Mouse (Mus musculus) adrenal gland, postnatal 10 days (tissue): ENCODE measurements around the gene Ptpn9. TPM values are rescaled to one million over a fixed set of nuclear protein-coding genes. Genes with fewer than 3 reads are reported as not detected.
"Not testable (repeated sequence)": the region's sequence is repeated elsewhere in the genome, so short reads cannot be mapped to it uniquely, and the experiment has no call there.

Experiments
- DNase-seq: peaks from one replicate; pipeline ENCODE4 v3.0.0; 2021; ENCODE audit warnings: mixed read lengths
- long read RNA-seq, 2 experiments: library from polyadenylated mRNA; stranded (forward); transcript quantifications; one replicate each; pipeline ENCODE4 v2.0.0; 2021
- total RNA-seq, 2 experiments: library from RNA; stranded (reverse); gene quantifications; 2 replicates each; pipeline ENCODE4 v1.2.3; 2021

Ptpn9 gene
- total RNA-seq: 10 to 100 TPM; 39.3 to 41.1 TPM
- long read RNA-seq, experiment 1, full-length matches to known transcripts: 29 of 46 reads
- long read RNA-seq, experiment 1, partial matches to known transcripts: 15 of 46 reads
- long read RNA-seq, experiment 1, other reads (novel, unspliced or antisense): 2 of 46 reads
- long read RNA-seq, experiment 2, full-length matches to known transcripts: 26 of 31 reads
- long read RNA-seq, experiment 2, partial matches to known transcripts: 3 of 31 reads
- long read RNA-seq, experiment 2, other reads (novel, unspliced or antisense): 2 of 31 reads

DNA sequence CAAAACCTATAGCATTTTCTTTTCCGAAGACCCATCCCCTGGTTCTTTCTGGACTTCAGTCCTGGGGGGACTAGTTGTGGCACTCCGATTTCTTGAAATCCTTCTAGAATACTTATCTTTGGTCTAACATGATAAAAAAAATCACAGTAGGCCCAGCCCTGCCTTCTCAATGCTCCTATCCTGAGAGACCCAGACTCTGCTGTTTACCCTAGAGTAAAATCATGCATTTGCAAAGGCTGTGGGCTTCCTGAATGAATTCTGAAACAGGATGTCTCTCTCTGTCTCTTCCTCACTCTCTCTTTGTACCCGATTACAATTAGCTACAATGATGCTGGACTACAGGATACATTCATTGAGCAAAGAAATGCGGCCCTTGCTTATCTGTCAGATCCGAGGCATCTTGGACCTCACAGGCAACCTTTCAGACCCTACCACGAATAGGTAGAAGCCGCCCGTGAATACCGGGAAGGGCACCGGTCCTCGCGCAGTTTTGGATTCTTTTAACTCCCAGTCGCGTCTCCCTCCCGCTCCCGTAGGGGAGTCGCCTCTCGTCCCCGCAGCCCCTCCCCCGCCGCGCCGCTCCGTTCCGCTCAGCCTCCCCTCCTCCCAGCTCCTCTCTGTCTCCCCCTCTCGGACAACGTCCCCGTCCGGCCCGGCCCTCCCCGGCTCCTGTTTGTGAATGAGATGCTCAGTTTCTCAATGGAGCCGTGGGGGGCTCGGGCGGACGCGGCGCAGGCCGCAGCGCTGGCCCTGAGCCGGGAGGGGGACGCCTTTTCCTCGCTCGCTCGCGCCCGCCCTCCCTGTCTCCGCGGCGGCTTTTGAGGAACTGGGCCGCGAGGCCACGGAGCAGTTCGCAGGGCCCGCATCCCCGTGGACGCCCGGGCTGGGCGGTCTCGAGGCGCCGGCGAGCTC is at the start of gene Ptpn9:
TSS of gene Ptpn9 (plus strand) at position 638 of the 912 bp plus-strand sequence.
- DNase-seq: peak; percentile 96

- peak; percentile 58 for DNase-seq
Measured at GRCm38 (mm10) chr9:56947481-56947880, 47.2 kb upstream of the Ptpn9 start.

DNA sequence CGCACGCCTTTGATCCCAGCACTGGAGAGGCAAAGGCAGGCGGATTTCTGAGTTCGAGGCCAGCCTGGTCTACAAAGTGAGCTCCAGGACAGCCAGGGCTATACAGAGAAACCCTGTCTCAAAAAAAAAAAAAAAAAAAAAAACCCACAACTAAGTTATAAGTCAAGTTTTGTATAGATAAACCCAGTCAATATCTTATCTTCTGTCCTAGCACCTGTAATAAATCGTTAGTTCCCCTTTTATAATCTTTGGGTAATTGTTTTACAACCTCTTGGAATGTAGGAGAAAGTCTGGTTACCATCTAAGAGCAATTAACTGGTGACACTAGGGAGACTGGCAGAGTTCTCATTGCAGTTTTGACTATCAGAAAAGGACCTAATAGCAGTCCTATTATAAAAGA is 46.0 kb upstream of the Ptpn9 start:
- DNase-seq: not testable (repeated sequence)

- peak; percentile 12 for DNase-seq
Measured at GRCm38 (mm10) chr9:56949767-56950166, 45.0 kb upstream of the Ptpn9 start.

DNA sequence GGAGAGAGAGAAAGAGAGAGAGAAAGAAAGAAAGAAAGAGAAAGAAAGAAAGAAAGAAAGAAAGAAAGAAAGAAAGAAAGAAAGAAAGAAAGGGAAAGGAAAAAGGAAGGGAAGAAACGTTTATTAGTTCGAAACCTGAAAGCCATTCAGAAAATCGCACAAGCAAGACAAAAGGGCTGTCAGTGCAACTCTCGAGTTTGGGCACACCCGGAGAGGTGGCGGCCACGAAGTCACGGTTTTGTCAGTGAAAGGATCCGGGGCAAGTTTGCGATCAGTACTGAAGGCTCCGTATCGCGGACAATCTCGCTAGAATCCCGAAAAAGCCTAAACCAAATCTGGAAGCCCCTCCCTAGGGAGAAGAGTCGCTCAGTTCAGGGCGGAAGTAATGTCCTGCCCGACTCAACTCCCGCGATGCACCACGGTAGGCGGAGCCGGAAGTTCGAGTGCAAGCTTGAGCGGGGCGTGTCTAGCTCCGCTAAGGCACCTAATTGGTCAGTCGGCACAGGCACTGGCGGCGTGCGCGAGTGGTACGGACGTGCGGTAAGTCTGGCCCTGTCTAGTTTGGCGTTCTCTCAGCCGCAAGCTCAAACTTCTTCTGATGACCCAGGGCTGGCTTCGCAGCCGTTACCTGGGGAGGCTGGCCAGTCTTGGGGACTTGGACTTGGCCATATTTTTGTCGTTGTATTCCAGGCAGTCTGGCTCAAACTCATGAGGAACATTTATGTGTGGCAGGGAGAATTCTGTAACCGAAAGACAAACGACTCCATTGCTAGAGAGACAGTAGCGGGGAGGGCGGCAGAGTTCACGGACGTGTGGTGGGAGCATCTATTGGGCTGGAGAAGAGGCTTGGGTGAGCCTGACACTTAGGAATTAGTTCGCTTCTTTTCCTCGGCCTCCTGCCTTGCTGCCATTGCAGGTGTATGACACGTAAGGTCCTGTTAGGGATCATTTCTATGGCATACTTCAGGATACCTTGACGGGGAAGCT is 44.0 kb upstream of the Ptpn9 start, which contains the start of gene Snupn:
TSS of gene Snupn (plus strand) at position 465 of the 987 bp plus-strand sequence.
- peak; percentile 98 for DNase-seq

GRCm38 (mm10) chr9:56953562-56953961 is 41.2 kb upstream of the Ptpn9 start:
- no peak for DNase-seq

DNA sequence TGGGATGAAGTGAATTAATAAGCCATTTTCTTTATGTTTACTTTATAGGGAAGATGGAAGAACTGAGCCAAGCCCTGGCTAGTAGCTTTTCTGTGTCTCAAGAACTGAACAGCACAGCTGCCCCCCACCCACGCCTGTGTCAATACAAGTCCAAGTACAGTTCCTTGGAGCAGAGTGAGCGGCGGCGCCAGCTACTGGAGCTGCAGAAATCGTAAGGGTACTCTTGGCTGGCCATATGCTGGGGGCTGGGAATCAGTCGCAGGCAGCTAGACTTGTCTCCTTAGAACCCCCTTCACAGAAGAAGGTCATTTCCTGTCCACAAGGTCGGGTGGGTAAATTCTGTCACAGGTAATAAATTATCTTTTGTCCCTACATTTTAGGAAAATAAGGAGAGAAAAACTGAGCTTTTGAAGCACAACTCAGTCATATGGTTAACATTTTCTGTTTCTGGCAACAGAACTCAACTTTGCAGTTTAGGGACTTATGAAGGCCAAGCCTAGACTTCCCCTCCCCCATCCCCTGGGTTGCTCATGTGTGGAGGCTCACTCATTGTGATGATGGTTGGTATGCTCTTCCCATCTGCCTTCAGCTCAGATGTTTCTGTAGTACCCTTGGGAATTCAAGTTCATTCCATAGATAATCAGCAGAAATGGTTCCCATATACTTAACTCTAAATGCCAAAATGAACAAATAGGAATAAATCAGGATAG is 37.6 kb upstream of the Ptpn9 start:
- DNase-seq: peak; percentile 45

- no peak for DNase-seq
Measured at GRCm38 (mm10) chr9:56958689-56959088, 36.0 kb upstream of the Ptpn9 start.

DNA sequence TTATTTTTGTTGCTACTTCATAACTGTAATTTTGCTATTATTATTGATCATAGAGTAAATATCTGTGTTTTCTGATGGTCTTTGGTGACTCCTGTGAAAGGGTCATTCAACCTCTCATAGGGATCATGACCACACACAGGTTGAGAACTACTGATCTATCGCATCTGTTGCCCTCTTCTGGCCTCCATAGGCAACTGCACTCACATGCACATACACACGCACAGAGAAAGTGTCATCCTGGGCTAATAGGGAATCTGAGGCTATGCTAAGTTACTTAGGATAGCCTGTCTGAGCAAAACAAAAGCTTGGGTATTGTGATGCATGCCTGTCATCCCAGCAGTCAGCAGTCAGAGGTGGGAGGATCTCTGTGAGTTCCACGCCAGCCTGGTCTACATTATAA is 33.1 kb upstream of the Ptpn9 start:
- DNase-seq: no peak

GRCm38 (mm10) chr9:56970158-56970557 is 24.6 kb upstream of the Ptpn9 start:
- DNase-seq: no peak

- DNase-seq: no peak
Measured at GRCm38 (mm10) chr9:56973960-56974524, 20.7 kb upstream of the Ptpn9 start.

- DNase-seq: no peak
Measured at GRCm38 (mm10) chr9:56975199-56975598, 19.5 kb upstream of the Ptpn9 start.

GRCm38 (mm10) chr9:56980186-56980585 is 14.5 kb upstream of the Ptpn9 start:
- DNase-seq: no peak

GRCm38 (mm10) chr9:56981502-56981901 is 13.2 kb upstream of the Ptpn9 start:
- no peak for DNase-seq

GRCm38 (mm10) chr9:56995198-56996027 is 690 bp downstream of the Ptpn9 start:
- peak; percentile 78 for DNase-seq

DNA sequence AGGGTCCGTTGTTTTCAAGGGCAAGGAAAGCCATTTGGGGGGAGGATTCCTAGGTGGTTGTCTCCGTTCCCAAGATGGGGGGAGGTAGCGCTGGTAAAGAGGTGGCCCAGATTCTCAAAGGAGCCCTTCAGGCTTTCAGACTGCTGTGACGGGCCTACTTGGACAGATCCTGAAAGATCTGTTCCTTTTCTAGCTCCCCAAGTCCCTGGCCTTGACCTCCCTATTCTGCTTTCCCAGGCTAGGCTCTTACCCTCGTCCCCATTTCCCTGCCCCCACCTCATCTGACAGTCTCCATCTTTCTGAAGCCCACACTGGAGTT is 1.3 kb downstream of the Ptpn9 start:
- DNase-seq: peak; percentile 56

DNA sequence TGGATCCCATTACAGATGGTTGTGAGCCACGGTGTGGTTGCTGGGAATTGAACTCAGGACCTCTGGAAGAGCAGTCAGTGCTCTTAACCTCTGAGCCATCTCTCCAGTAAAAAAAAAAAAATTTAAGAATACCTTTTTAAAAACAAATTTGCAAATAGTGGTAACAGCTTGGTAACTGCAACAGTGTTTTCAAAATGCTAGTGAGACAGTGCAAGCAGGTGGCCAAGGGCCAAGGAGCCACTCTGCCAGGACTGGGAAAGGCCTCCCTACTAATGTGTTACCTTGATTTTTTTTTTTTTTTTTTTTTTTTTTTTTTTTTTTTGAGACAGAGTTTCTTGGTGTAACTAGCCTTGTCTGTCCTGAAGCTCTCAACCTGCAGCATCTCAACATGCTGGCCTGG is 2.5 kb downstream of the Ptpn9 start:
- DNase-seq: peak; percentile 77

DNA sequence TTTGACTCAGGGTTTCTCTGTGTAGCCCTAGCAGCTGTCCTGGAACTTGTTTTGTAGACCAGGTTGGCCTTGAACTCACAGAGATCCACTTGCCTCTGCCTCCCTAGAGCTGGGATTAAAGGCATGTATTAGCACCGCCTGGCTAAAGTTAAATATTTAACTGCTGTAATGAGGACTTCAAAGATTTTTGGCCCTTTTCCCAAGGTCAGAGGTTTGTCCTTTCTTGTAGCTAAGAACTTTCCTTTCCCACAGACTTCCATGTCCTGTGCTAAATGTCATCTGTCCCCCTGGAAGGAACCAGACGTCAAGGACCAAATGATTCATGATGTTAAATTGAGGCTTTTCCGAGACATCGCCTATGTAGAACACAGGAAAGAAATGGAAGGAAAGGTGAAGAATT is 8.3 kb downstream of the Ptpn9 start:
- DNase-seq: peak; percentile 45

DNA sequence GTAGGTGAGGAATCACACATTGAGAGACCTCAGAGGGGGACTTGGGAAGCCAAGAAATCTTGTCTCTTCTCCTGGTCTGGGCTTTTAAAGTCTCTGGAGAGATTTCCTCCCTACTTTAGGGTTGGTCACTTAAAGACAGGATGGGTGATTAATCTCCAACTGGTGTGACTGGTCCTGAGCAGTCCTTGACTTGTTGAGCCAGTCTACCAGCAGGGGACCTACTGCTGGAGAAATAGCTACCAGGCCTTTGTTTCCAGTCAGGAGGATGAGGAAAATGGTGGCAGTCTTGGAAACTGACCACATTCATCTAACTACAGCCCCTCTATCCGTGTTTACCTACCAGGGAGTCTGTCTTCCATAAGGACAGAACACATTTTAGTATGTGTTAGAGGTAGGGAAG is 17.7 kb downstream of the Ptpn9 start:
- DNase-seq: no peak

GRCm38 (mm10) chr9:57012895-57013294 is 18.2 kb downstream of the Ptpn9 start:
- DNase-seq: no peak
